Mouse (Mus musculus) myocyte (in vitro differentiated cells): ENCODE measurements around the gene St3gal4. TPM values are rescaled to one million over a fixed set of nuclear protein-coding genes. Genes with fewer than 3 reads are reported as not detected.
A peak's percentile ranks its signal among the peaks of the same experiment; 100 is the strongest.

ENCODE experiments used
- H3K27me3 ChIP-seq: one replicate; pipeline ENCODE4 v1.6.1; 2011; ENCODE audit not compliant: control insufficient read depth, insufficient read depth, insufficient read length
- H3K36me3 ChIP-seq: one replicate; pipeline ENCODE4 v1.6.1; 2011; ENCODE audit not compliant: control insufficient read depth, insufficient read depth
- H3K4me2 ChIP-seq: one replicate; pipeline ENCODE4 v1.6.1; 2011; ENCODE audit warnings: low read depth, control low read depth
- H3K4me3 ChIP-seq: one replicate; pipeline ENCODE4 v1.5.1; 2011; ENCODE audit warnings: mild to moderate bottlenecking, control low read depth, moderate library complexity
- H3K79me2 ChIP-seq: one replicate; pipeline ENCODE4 v1.6.1; 2011; ENCODE audit not compliant: control insufficient read depth, insufficient read depth
- H3ac ChIP-seq: one replicate; pipeline ENCODE4 v1.6.1; 2011; ENCODE audit not compliant: control insufficient read depth, insufficient read length
- CEBPB ChIP-seq: IDR thresholded peaks from 2 replicates; pipeline ENCODE4 v1.6.1; 2011; ENCODE audit warnings: mild to moderate bottlenecking, moderate library complexity; ENCODE audit not compliant: poor library complexity, insufficient read depth, severe bottlenecking
- E2F4 ChIP-seq: IDR thresholded peaks from one replicate; pipeline ENCODE4 v1.6.1; 2011; ENCODE audit warnings: mild to moderate bottlenecking, control low read depth, moderate library complexity; ENCODE audit not compliant: insufficient read depth
- MAX ChIP-seq: IDR thresholded peaks from one replicate; pipeline ENCODE4 v1.6.1; 2011; ENCODE audit warnings: low read depth, mild to moderate bottlenecking, control low read depth
- MYOD1 ChIP-seq, 3 experiments: IDR thresholded peaks; one replicate each; pipeline ENCODE4 v1.6.1; 2011; ENCODE audit warnings: control low read depth in 2 of 3, low read depth in 2 of 3, mild to moderate bottlenecking in 2 of 3, moderate library complexity in 1 of 3; ENCODE audit not compliant: insufficient read length in 2 of 3, control insufficient read depth in 1 of 3
- MYOG ChIP-seq, 3 experiments: IDR thresholded peaks; one replicate each; pipeline ENCODE4 v1.6.1; 2011; ENCODE audit warnings: control low read depth in 2 of 3, low read depth in 2 of 3, mild to moderate bottlenecking in 2 of 3; ENCODE audit not compliant: insufficient read length in 2 of 3, control insufficient read depth in 1 of 3, insufficient read depth in 1 of 3
- POLR2A ChIP-seq: IDR thresholded peaks from one replicate; pipeline ENCODE4 v1.6.1; 2011; ENCODE audit warnings: low read depth, mild to moderate bottlenecking, control low read depth, moderate library complexity; ENCODE audit not compliant: insufficient read length
- POLR2AphosphoS2 ChIP-seq: IDR thresholded peaks from one replicate; pipeline ENCODE4 v1.6.1; 2011; ENCODE audit warnings: low read depth, control low read depth; ENCODE audit not compliant: insufficient read length
- REST ChIP-seq: IDR thresholded peaks from one replicate; pipeline ENCODE4 v1.6.1; 2011; ENCODE audit warnings: mild to moderate bottlenecking, control low read depth, moderate library complexity; ENCODE audit not compliant: insufficient read depth, insufficient read length
- SRF ChIP-seq: IDR thresholded peaks from one replicate; pipeline ENCODE4 v1.6.1; 2011; ENCODE audit warnings: low read depth; ENCODE audit not compliant: control insufficient read depth, insufficient read length
- TCF12 ChIP-seq: IDR thresholded peaks from one replicate; pipeline ENCODE4 v1.6.1; 2011; ENCODE audit warnings: mild to moderate bottlenecking, control low read depth; ENCODE audit not compliant: poor library complexity, insufficient read depth, severe bottlenecking
- TCF3 ChIP-seq: IDR thresholded peaks from one replicate; pipeline ENCODE4 v1.6.1; 2011; ENCODE audit warnings: low read depth, control low read depth; ENCODE audit not compliant: insufficient read length
- USF1 ChIP-seq: IDR thresholded peaks from one replicate; pipeline ENCODE4 v1.6.1; 2011; ENCODE audit warnings: low read depth, mild to moderate bottlenecking, control low read depth, moderate library complexity
- polyA plus RNA-seq: library from polyadenylated mRNA; unstranded; fragments of >200 nt; fragmentation: generic; extraction: Trizol; gene quantifications from one replicate; pipeline ENCODE4 v1.2.1, GENCODE M21; 2012; ENCODE audit warnings: missing spikeins

The St3gal4 gene
- polyA plus RNA-seq, 1 experiment, result 24.0 TPM

- no peak overlapping the region for H3ac ChIP-seq
Measured at GRCm38 (mm10) chr9:35118563-35118962, 505 bp downstream of the St3gal4 start.

GRCm38 (mm10) chr9:35117384-35118295 lies 1.4 kb downstream of the St3gal4 start:
- Histone ChIP-seq H3K4me3 (peak overlapping the region; percentile 52), H3K36me3 (peaks cover 6% of the 10 kb centered on the region), H3K4me2 (peak overlapping the region; percentile 85), H3K27me3 (no peaks in the 10 kb centered on the region), H3ac (peak overlapping the region; percentile 84), H3K79me2 (peaks cover 41% of the 10 kb centered on the region)
- TF ChIP-seq TCF3 (no peak), POLR2A (peak; percentile 22), USF1 (peak; percentile 43), REST (no peak)

More at GRCm38 (mm10) chr9:35118563-35118962, 505 bp downstream of the St3gal4 start:
- Histone ChIP-seq H3K4me2 (peak overlapping the region; percentile 85), H3K36me3 (peaks cover 8% of the 10 kb centered on the region), H3K79me2 (peaks cover 32% of the 10 kb centered on the region), H3K27me3 (no peaks in the 10 kb centered on the region), H3K4me3 (peak overlapping the region; percentile 52)
- TF ChIP-seq MYOD1 (IDR thresholded peaks at IDR 0.05; ENCODE audit: control insufficient read depth in 1 of 3, insufficient read length in 2 of 3, low read depth in 2 of 3), result no peak
- TF ChIP-seq TCF3, result no peak
- TF ChIP-seq MAX, result no peak
- no peak for TF ChIP-seq USF1
- no peak for TF ChIP-seq CEBPB
- no peak for TF ChIP-seq SRF
- no peak for TF ChIP-seq REST
- no peak for TF ChIP-seq TCF12
- TF ChIP-seq POLR2AphosphoS2, result no peak
- no peak for TF ChIP-seq MYOG (IDR thresholded peaks at IDR 0.05; ENCODE audit: control insufficient read depth in 1 of 3, insufficient read depth in 1 of 3, insufficient read length in 2 of 3, low read depth in 2 of 3)
- no peak for TF ChIP-seq POLR2A
- no peak for TF ChIP-seq E2F4

GRCm38 (mm10) chr9:35116391-35117381 lies 2.4 kb downstream of the St3gal4 start:
- peak overlapping the region; percentile 84 for H3ac ChIP-seq
- peak overlapping the region; percentile 52 for H3K4me3 ChIP-seq
- peak; percentile 64 for TF ChIP-seq POLR2A
- TF ChIP-seq CEBPB, result no peak
- peak; percentile 83 for TF ChIP-seq POLR2AphosphoS2
- TF ChIP-seq REST, result peak; percentile 2
- TF ChIP-seq MYOG (IDR thresholded peaks at IDR 0.05; ENCODE audit: control insufficient read depth in 1 of 3, insufficient read depth in 1 of 3, insufficient read length in 2 of 3, low read depth in 2 of 3), result peak in 1 of 3 experiments; percentile 7
- TF ChIP-seq E2F4, result no peak
- TF ChIP-seq TCF3, result peak; percentile 66
- peaks cover 51% of the 10 kb centered on the region for H3K79me2 ChIP-seq
- peak overlapping the region; percentile 85 for H3K4me2 ChIP-seq
- peaks cover 4% of the 10 kb centered on the region for H3K36me3 ChIP-seq
- no peaks in the 10 kb centered on the region for H3K27me3 ChIP-seq

GRCm38 (mm10) chr9:35115804-35116203 lies 3.3 kb downstream of the St3gal4 start:
- H3K4me3 ChIP-seq, result peak overlapping the region; percentile 52
- H3K36me3 ChIP-seq, result peaks cover 1% of the 10 kb centered on the region
- no peaks in the 10 kb centered on the region for H3K27me3 ChIP-seq
- no peak for TF ChIP-seq E2F4
- no peak for TF ChIP-seq POLR2AphosphoS2
- H3ac ChIP-seq, result peak overlapping the region; percentile 84
- peak overlapping the region; percentile 81 for H3K4me2 ChIP-seq
- H3K79me2 ChIP-seq, result peaks cover 59% of the 10 kb centered on the region

GRCm38 (mm10) chr9:35115299-35115698 lies 3.8 kb downstream of the St3gal4 start:
- TF ChIP-seq REST (no peak), MYOD1 (IDR thresholded peaks at IDR 0.05; ENCODE audit: control insufficient read depth in 1 of 3, insufficient read length in 2 of 3, low read depth in 2 of 3) (no peak), POLR2A (no peak), CEBPB (no peak), TCF12 (no peak), SRF (no peak), MAX (no peak), TCF3 (no peak), USF1 (no peak)
- Histone ChIP-seq H3K79me2 (peaks cover 65% of the 10 kb centered on the region), H3K4me3 (peak overlapping the region; percentile 52), H3ac (no peak overlapping the region), H3K27me3 (no peaks in the 10 kb centered on the region), H3K4me2 (peak overlapping the region; percentile 81), H3K36me3 (no peaks in the 10 kb centered on the region)
